In genomic region chr10:79553176-79553575, GRCm38 (mm10) we compare ENCODE assay signal across 11 mouse cellular contexts. TPM values are rescaled to one million over a fixed set of nuclear protein-coding genes. Genes with fewer than 3 reads are reported as not detected.
A peak's percentile ranks its signal among the peaks of the same experiment; 100 is the strongest.
DNase-seq lines count a peak whose midpoint lies in the region; ATAC-seq and TF ChIP-seq lines count a peak whose summit lies in the region.
"Had no signal": no experiment of that assay in that cellular context is flagged by ENCODE, and none has a peak within 500 bp of the region (broad histone marks: within the 10 kb centered on the region; RNA-seq: fewer than 3 reads in every experiment).

No protein-coding gene starts in this region.

- WGBS in heart, embryonic 12.5 days, result 89% methylated on average over 6 of the region's 6 CpGs
- 85% methylated on average over 6 of the region's 6 CpGs for WGBS in hindbrain, embryonic 10.5 days
- 96% methylated on average over 6 of the region's 6 CpGs for WGBS in midbrain, embryonic 11.5 days

- H3K36me3 ChIP-seq in heart, embryonic 12.5 days, result peaks cover 27% of the 10 kb centered on the region
- peaks cover 34% of the 10 kb centered on the region for H3K36me3 ChIP-seq in E14TG2a.4 (ENCODE audit: insufficient read depth, low read length)
- peaks cover 42% of the 10 kb centered on the region for H3K36me3 ChIP-seq in hindbrain, embryonic 10.5 days
- peaks cover 17% of the 10 kb centered on the region for H3K36me3 ChIP-seq in midbrain, embryonic 11.5 days (ENCODE audit: control insufficient read depth, insufficient read depth, low read length)

- no peak overlapping the region for H3K4me3 ChIP-seq in heart, embryonic 12.5 days
- H3K4me3 ChIP-seq in E14TG2a.4 (replicated peaks; ENCODE audit: low read length), result peak overlapping the region; percentile 93; the same call in 1 of the 2 replicates
- H3K4me3 ChIP-seq in hindbrain, embryonic 10.5 days, result peak overlapping the region; percentile 94
- H3K4me3 ChIP-seq in midbrain, embryonic 11.5 days (ENCODE audit: low read depth, low read length), result 0 out of 2 replicates have a peak overlapping the region, but pooled peaks have one; percentile 95

- H3K27me3 ChIP-seq in heart, embryonic 12.5 days (replicated peaks), result 0 out of 2 replicates have a peak, but pooled peaks cover 3% of the 10 kb centered on the region
- peaks cover 4% of the 10 kb centered on the region; the same call in 1 of the 2 replicates for H3K27me3 ChIP-seq in E14TG2a.4 (ENCODE audit: insufficient read depth, low read length)
- no peaks in the 10 kb centered on the region for H3K27me3 ChIP-seq in hindbrain, embryonic 10.5 days (ENCODE audit: insufficient read depth, poor library complexity, severe bottlenecking)
- H3K27me3 ChIP-seq in midbrain, embryonic 11.5 days (ENCODE audit: control insufficient read depth, insufficient read depth, low read length), result no peaks in the 10 kb centered on the region

- intact Hi-C loops in heart, postnatal 14 days (cut with DNase I), result no loop called here
- intact Hi-C loops in gastrocnemius, postnatal 36 days (cut with DNase I), result no loop called here

- no peak for ATAC-seq in heart, embryonic 12.5 days (ENCODE audit: insufficient number of reproducible peaks, low FRiP score)
- ATAC-seq in midbrain, embryonic 11.5 days (ENCODE audit: low FRiP score), result no peak

- H3K9me3 ChIP-seq in heart, embryonic 12.5 days (replicated peaks), result no peaks in the 10 kb centered on the region; the same call in 1 of the 2 replicates
- no peaks in the 10 kb centered on the region for H3K9me3 ChIP-seq in E14TG2a.4 (ENCODE audit: low read length)
- H3K9me3 ChIP-seq in hindbrain, embryonic 10.5 days, result no peaks in the 10 kb centered on the region
- no peaks in the 10 kb centered on the region for H3K9me3 ChIP-seq in midbrain, embryonic 11.5 days (ENCODE audit: control insufficient read depth, low read length)

- no peak for DNase-seq in heart, postnatal 14 days
- no peak for DNase-seq in hindbrain, embryonic 10.5 days (ENCODE audit: low spot score)
- DNase-seq in midbrain, embryonic 11.5 days (ENCODE audit: low spot score, missing footprints), result no peak
- DNase-seq in thymus, postnatal 0 days (ENCODE audit: low spot score), result no peak
- no peak for DNase-seq in gastrocnemius, postnatal 36 days
- DNase-seq in left cerebral cortex, adult 18-20 months (ENCODE audit: low spot score in 2 of 2), result no peak
- DNase-seq: B cell, adult 2 months had no signal

- H3K4me2 ChIP-seq in heart, embryonic 12.5 days, result peak overlapping the region; percentile 90
- peak overlapping the region; percentile 84; the same call in 1 of the 2 replicates for H3K4me2 ChIP-seq in midbrain, embryonic 11.5 days

- H3K27ac ChIP-seq in heart, embryonic 12.5 days (ENCODE audit: poor library complexity, severe bottlenecking), result no peak overlapping the region
- H3K27ac ChIP-seq in hindbrain, embryonic 10.5 days, result no peak overlapping the region
- no peak overlapping the region for H3K27ac ChIP-seq in midbrain, embryonic 11.5 days (ENCODE audit: low read depth, low read length)

- no peak overlapping the region for H3K9ac ChIP-seq in heart, embryonic 12.5 days
- H3K9ac ChIP-seq in midbrain, embryonic 11.5 days (ENCODE audit: low read length), result no peak overlapping the region

- peaks cover 19% of the 10 kb centered on the region for H3K4me1 ChIP-seq in heart, embryonic 12.5 days (replicated peaks)
- peaks cover 50% of the 10 kb centered on the region for H3K4me1 ChIP-seq in E14TG2a.4 (replicated peaks; ENCODE audit: low read depth, low read length)
- H3K4me1 ChIP-seq in hindbrain, embryonic 10.5 days (replicated peaks), result peaks cover 35% of the 10 kb centered on the region
- peaks cover 7% of the 10 kb centered on the region for H3K4me1 ChIP-seq in midbrain, embryonic 11.5 days (ENCODE audit: control insufficient read depth, insufficient read depth, low read length)

- no peak for TF ChIP-seq CTCF in E14TG2a.4 (conservative IDR thresholded peaks at IDR 0.05; ENCODE audit: low read length)

RNA-seq across cellular contexts. Expression of gene Mier2, which starts 1.8 kb away (rescaled TPM):
- polyA plus RNA-seq in heart, embryonic 12.5 days (2016; fragmentation: Nextera tagmentation; extraction: Ambion mirVana), result 38.2 and 38.7 TPM in 2 replicates
- 10 to 100 TPM in 1 of 2 experiments, 1 to 10 TPM in 1; 9.2 to 12.4 TPM for total RNA-seq in heart, postnatal 14 days (2021)
- 70.0 and 77.2 TPM in 2 replicates for polyA plus RNA-seq in hindbrain, embryonic 10.5 days (2016; fragmentation: Nextera tagmentation; extraction: Ambion mirVana)
- polyA plus RNA-seq in midbrain, embryonic 11.5 days (2014; fragmentation: Nextera tagmentation; extraction: Ambion mirVana), result 33.0 and 41.8 TPM in 2 replicates
- polyA plus RNA-seq in thymus, postnatal 0 days (2015; fragmentation: Nextera tagmentation; extraction: Ambion mirVana), result 32.4 and 32.7 TPM in 2 replicates
- total RNA-seq in gastrocnemius, postnatal 36 days (2021), result 10 to 100 TPM; 14.0 to 15.2 TPM
- 10 to 100 TPM; 51.4 to 51.9 TPM for total RNA-seq in left cerebral cortex, adult 18-20 months (2021)

RNA-seq across cellular contexts. Expression of gene Plpp2, which starts 19.6 kb away (rescaled TPM):
- 12.0 and 12.3 TPM in 2 replicates for polyA plus RNA-seq in heart, embryonic 12.5 days (2016; fragmentation: Nextera tagmentation; extraction: Ambion mirVana)
- 1 to 10 TPM; 2.4 to 3.1 TPM for total RNA-seq in heart, postnatal 14 days (2021)
- 19.3 and 25.7 TPM in 2 replicates for polyA plus RNA-seq in hindbrain, embryonic 10.5 days (2016; fragmentation: Nextera tagmentation; extraction: Ambion mirVana)
- polyA plus RNA-seq in midbrain, embryonic 11.5 days (2014; fragmentation: Nextera tagmentation; extraction: Ambion mirVana), result 10.5 and 13.4 TPM in 2 replicates
- 3.3 and 4.2 TPM in 2 replicates for polyA plus RNA-seq in thymus, postnatal 0 days (2015; fragmentation: Nextera tagmentation; extraction: Ambion mirVana)
- under 1 TPM; 0.56 to 0.96 TPM for total RNA-seq in gastrocnemius, postnatal 36 days (2021)
- total RNA-seq in left cerebral cortex, adult 18-20 months (2021), result 1 to 10 TPM; 3.5 to 4.3 TPM

RNA-seq across cellular contexts. Expression of gene Theg, which starts 34.0 kb away (rescaled TPM):
- polyA plus RNA-seq in heart, embryonic 12.5 days (2016; fragmentation: Nextera tagmentation; extraction: Ambion mirVana), result not detected in 2 replicates
- total RNA-seq in heart, postnatal 14 days (2021), result not detected
- not detected in 2 replicates for polyA plus RNA-seq in hindbrain, embryonic 10.5 days (2016; fragmentation: Nextera tagmentation; extraction: Ambion mirVana)
- not detected in 2 replicates for polyA plus RNA-seq in midbrain, embryonic 11.5 days (2014; fragmentation: Nextera tagmentation; extraction: Ambion mirVana)
- polyA plus RNA-seq in thymus, postnatal 0 days (2015; fragmentation: Nextera tagmentation; extraction: Ambion mirVana), result not detected in 2 replicates
- total RNA-seq in gastrocnemius, postnatal 36 days (2021), result not detected
- total RNA-seq in left cerebral cortex, adult 18-20 months (2021), result 1 to 10 TPM in 1 of 2 experiments, under 1 TPM in 1; 0.37 to 1.7 TPM
- total RNA-seq: layer of hippocampus, postnatal 10 days had no signal
- polyA plus RNA-seq: cerebellum, adult 2 months had no signal
